Mouse (Mus musculus): ENCODE data around the gene Sgms1.
"Not testable (repeated sequence)": the region's sequence is repeated elsewhere in the genome, so short reads cannot be mapped to it uniquely, and the experiment has no call there.

Sgms1 gene

DNA sequence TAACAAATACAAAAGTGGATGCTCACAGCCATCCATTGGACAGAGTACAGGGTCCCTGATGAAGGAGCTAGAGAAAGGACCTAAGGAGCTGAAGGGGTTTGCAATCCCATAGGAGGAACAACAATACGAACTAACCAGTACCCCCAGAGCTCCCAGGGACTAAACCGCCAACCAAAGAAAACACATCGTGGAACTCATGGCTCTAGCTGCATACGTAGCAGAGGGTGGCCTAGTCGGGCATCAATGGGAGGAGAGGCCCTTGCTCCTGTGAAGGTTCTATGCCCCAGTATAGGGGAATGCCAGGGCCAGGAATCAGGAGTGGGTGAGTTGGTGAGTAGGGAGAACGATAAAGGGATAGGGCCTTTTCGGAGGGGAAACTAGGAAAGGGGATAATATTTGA, 31.5 kb downstream of the Sgms1 start:
- not testable (repeated sequence) for DNase-seq (ENCODE audit: low read depth, low spot score)

GRCm38 (mm10) chr19:32356166-32356565, 33.3 kb downstream of the Sgms1 start:
- DNase-seq (ENCODE audit: low read depth, low spot score) = no peak

- no peak for DNase-seq (ENCODE audit: low read depth, low spot score)
These were observed 36.1 kb downstream of the Sgms1 start for GRCm38 (mm10) chr19:32353447-32353846.

GRCm38 (mm10) chr19:32348955-32349654, 40.4 kb downstream of the Sgms1 start:
- no peak for DNase-seq (ENCODE audit: low read depth, low spot score)

- DNase-seq (ENCODE audit: low read depth, low spot score) = no peak
These were observed 42.0 kb downstream of the Sgms1 start for GRCm38 (mm10) chr19:32347491-32347890.

DNA sequence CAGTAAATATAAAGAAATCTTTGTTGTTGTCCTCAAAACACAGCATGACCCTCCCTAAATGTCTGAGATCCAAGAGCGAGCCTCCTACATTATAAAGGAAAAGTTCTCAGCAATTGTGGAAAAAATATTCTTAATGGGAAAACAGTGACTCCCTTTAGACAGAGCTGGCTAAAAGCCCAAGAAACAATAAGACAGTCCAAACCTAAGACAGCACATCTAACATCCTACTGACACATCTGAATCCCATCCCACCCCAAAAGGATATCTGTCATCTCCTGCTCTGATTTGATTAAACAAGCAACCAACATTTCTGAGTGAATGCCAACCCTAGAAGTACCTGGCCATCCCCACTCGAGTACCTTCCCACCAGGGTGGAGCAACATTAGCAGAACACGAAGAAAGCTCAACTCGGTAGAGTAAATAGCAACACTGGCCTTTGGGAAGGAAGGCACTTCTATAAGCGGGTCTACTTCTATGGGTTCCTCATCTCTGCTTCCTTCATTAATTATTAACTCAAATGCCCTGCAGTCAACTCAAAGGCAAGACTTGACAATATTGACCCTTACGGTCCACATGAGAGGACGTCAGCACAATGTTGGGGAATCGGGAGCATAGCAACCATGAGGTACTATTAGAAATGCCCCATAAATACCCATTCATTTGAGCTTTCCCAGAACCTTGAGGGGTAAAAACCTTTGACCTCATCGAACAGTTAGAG, 42.7 kb downstream of the Sgms1 start:
- DNase-seq (ENCODE audit: low read depth, low spot score) = no peak

DNA sequence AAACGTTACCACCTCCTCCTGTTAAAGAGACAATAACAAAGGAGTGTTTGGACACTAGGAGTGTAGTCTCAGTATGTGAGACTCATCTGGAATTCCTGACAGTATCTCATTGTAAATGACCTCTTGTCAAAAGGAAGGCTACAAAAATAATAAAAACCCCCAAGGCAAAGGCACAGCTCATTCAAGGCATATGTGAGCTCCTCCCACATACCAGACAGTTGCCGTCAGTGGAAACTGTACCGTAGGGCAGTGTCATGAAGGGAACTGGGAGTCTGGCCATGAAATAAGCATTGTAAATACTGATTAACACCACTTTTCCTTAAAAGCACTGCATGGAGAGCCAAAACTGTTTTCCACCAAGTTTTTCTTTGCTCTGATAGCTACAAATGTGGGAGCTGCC, 43.3 kb downstream of the Sgms1 start:
- no peak for DNase-seq (ENCODE audit: low read depth, low spot score)

- no peak for DNase-seq (ENCODE audit: low read depth, low spot score)
These were observed 44.3 kb downstream of the Sgms1 start for GRCm38 (mm10) chr19:32345181-32345745.

GRCm38 (mm10) chr19:32344738-32345121, 44.8 kb downstream of the Sgms1 start:
- peak; percentile 38 for DNase-seq (ENCODE audit: low read depth, low spot score)

DNA sequence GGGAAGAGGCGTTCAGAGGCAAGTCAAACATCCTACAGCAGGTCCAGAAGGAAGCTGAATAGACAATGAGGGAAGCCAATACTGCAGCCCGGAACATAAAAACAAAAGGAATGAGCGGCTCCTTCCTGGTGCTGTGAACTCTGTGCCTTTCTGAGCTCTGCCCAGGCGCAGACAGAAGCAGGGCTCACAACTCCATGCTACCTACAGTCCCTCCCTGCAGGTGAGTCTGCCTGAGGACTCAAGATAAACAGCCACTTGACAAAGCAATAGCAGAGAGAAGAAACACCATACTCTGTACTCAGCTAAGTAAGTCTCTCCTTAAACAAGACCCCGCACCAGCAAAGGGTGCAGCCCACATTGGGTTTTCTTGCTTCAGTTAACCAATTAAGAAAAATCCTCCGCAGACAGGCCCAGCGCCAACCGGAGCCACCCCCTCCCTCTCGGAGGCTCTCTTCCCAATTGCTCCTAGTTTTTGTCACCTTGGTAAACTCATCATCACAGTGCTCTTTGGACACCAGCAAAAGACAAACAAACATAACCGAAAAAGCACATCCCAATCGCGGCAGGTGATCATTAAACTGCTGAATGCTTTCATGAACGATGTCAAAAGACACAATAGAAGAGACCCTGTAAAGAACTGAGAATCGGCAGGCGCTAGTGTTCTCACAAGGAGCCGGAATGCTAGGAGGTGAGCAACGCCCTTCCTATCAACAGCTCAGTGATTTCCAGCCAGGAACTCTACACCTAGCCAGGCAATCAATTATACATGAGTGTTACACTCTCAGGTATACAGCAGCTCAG, 45.4 kb downstream of the Sgms1 start:
- DNase-seq (ENCODE audit: low read depth, low spot score) = peak; percentile 34

GRCm38 (mm10) chr19:32342436-32342835, 47.1 kb downstream of the Sgms1 start:
- no peak for DNase-seq (ENCODE audit: low read depth, low spot score)

DNA sequence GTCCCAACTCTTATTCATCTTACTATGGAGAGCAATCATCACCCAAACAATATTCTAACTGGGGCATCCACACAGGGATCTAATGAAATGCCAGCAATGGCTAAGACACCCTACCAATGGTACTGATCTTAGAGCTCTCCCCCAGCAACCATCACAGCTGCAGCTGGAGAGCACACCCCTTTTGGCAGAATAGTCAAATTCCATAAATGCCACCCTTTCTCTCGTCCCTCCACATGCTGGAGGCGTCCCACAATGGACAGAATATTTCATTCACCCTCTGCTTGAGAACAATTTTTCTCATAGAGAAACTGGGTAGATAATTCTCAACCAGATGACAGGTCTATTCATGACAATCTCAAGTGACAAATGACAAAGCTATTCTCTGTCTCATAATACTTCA, 48.4 kb downstream of the Sgms1 start:
- DNase-seq (ENCODE audit: low read depth, low spot score) = no peak

DNA sequence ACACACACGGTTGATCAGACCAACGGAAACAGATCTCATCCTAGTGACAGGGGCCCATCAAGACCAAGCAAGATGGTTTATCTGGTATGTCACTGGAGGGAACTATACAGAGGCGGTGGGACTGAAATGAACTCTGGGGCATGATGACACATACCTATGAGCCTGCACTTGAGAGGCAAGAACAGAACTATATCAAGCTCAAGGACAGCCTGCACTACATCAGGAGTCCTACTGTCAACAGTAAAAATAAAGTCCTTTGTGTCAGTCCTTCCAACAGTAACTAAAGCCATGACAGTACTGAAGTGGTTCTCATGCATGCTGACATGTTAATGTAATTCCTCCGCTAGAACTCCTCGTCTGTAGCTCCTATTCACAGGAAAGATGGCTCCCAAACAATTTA, 49.3 kb downstream of the Sgms1 start:
- no peak for DNase-seq (ENCODE audit: low read depth, low spot score)

DNA sequence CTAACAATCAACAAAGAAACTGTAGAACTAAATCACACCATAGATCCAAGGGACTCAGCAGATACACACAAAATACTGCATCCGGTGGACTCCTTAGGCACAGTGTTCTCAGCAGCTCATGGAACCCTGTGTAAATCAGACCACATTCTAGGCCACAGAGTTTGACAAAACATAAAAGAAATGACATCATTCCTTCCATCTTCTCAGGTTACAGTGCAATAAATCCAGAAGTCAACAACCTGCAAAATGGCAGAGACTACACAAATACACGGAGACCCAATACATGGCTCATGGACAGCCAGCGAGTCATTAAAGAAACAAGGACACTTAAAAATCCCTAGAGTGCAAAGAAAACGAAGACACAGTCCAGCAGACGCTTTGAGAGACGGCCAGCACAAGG, 51.8 kb downstream of the Sgms1 start:
- no peak for DNase-seq (ENCODE audit: low read depth, low spot score)

- DNase-seq (ENCODE audit: low read depth, low spot score) = no peak
These were observed 54.8 kb downstream of the Sgms1 start for GRCm38 (mm10) chr19:32334751-32335150.

DNA sequence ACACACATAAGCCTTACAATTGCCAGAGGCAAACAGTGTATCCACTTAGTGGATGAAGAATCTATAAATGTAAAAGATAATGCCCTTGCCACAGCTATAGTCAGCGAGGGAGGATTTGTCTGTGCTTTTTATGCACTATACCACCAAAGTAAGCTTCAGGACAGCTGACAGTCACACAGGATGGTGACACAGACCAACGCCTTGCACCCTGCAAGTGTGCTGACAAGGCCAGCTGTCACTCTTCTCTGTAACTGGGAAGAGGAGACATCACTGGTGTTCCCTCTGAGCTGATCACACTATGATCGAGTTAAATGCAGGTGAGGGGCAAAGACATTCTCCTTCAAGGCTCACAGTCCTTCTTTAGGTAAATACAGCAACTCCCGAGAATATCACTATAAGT, 56.0 kb downstream of the Sgms1 start:
- DNase-seq (ENCODE audit: low read depth, low spot score) = no peak

GRCm38 (mm10) chr19:32332779-32333460, 56.6 kb downstream of the Sgms1 start:
- DNase-seq (ENCODE audit: low read depth, low spot score) = no peak

DNA sequence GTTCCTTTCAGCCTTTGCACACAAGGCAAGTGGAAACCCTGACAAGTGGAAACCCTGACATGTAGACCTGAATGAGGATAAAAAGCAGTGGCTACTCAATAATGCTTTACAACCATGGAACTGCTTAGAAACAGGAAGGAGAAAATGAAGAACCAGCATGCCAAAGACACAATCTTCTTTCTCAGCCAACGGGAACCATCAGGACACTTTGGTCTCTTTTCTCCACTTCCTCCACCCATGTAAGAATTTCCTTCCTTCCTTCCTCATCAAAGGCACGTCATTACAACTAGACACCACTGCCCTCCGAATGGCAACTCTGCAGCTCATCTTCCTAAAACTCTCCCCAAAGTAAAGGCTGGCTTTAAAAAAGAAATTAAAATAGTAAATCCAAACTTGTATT, 59.3 kb downstream of the Sgms1 start:
- no peak for DNase-seq (ENCODE audit: low read depth, low spot score)

- DNase-seq (ENCODE audit: low read depth, low spot score) = no peak
These were observed 60.0 kb downstream of the Sgms1 start for GRCm38 (mm10) chr19:32329511-32329910.

DNA sequence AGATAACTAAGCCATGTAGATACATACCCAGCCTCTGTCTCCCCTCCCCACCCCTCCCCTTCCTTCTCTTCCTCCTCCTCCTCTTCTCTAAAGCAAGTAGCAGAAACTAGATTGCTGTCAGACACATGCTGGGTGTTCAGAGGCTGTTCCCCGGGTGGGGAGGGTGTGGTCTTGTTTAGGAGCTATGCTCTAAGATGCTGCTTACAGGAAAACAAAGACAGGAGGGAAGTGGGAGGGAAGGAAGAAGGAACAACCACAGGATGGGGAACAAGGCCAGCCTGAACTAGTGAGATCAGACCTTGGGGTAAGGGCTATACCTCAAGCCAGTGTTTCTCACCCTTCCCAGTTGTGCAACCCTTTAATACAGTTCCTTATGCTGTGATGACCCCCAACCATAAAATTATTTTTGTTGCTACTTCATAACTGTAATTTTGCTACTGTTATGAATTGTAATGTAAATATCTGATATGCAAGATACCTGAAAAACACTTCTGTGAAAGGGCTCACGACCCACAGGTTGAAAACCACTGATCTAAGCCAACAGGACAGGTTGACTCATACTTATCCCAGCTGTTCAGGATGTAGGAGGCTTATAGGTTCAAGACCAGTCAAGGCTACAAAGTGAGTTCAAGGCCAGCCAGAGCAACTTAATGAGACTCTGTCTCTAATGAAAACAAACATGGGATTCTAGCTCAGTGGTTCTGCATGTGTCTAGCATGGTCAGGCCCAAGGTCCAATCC, 61.3 kb downstream of the Sgms1 start:
- DNase-seq (ENCODE audit: low read depth, low spot score) = no peak

GRCm38 (mm10) chr19:32326621-32327021, 62.9 kb downstream of the Sgms1 start:
- no peak for DNase-seq (ENCODE audit: low read depth, low spot score)

Measured in WW6 (cell line).